Mouse (Mus musculus) intestine, postnatal 0 days (tissue): ENCODE results near the gene Gm42715. TPM values are rescaled to one million over a fixed set of nuclear protein-coding genes. Genes with fewer than 3 reads are reported as not detected.

Source experiments
- ATAC-seq: fragments of 200-750 bp; cut with Nextera tagmentation; 2 replicates; pipeline ENCODE4 v1.8.0; 2017; ENCODE audit warnings: mild to moderate bottlenecking, moderate TSS enrichment, moderate library complexity
- H3K27ac ChIP-seq: fragments of 300-500 bp; sonication (generic); 2 replicates; pipeline ENCODE4 v1.5.1; 2014; ENCODE audit warnings: mild to moderate bottlenecking, low read depth, low read length, moderate library complexity
- H3K27me3 ChIP-seq: fragments of 300-500 bp; sonication (generic); replicated peaks from 2 replicates; pipeline ENCODE4 v1.6.1; 2014; ENCODE audit warnings: low read length, mixed read lengths; ENCODE audit not compliant: control insufficient read depth, insufficient read depth
- H3K36me3 ChIP-seq: fragments of 300-500 bp; sonication (generic); 2 replicates; pipeline ENCODE4 v1.6.1; 2014; ENCODE audit warnings: mild to moderate bottlenecking, moderate library complexity; ENCODE audit not compliant: control insufficient read depth, insufficient read depth
- H3K4me1 ChIP-seq: fragments of 300-500 bp; sonication (generic); replicated peaks from 2 replicates; pipeline ENCODE4 v1.6.1; 2014; ENCODE audit warnings: antibody characterized with exemption, low read length, mixed read lengths; ENCODE audit not compliant: control insufficient read depth, insufficient read depth
- H3K4me2 ChIP-seq: fragments of 300-500 bp; sonication (generic); replicated peaks from 2 replicates; pipeline ENCODE4 v1.6.1; 2014; ENCODE audit warnings: low read depth, mild to moderate bottlenecking, moderate library complexity
- H3K4me3 ChIP-seq: fragments of 300-500 bp; sonication (generic); 2 replicates; pipeline ENCODE4 v1.5.1; 2014; ENCODE audit warnings: low read depth, low read length
- H3K9ac ChIP-seq: fragments of 300-500 bp; sonication (generic); 2 replicates; pipeline ENCODE4 v1.6.1; 2014; ENCODE audit warnings: mild to moderate bottlenecking, low read depth, low read length
- H3K9me3 ChIP-seq: fragments of 300-500 bp; sonication (generic); 2 replicates; pipeline ENCODE4 v1.6.1; 2016; ENCODE audit warnings: mixed run types; ENCODE audit not compliant: control insufficient read depth
- CTCF ChIP-seq: sonication (generic); IDR thresholded peaks from 2 replicates; pipeline ENCODE4 v1.5.1; 2016; ENCODE audit warnings: low read depth, mild to moderate bottlenecking, control low read depth, antibody characterized with exemption, moderate library complexity
- WGBS: fragments of 180-500 bp; shearing (Covaris S2); extraction: QIAGEN DNeasy Blood & Tissue Kit; methylation state at CpG from one replicate; pipeline ENCODE4 v1.1.7; 2014; 5-methylcytosine and 5-hydroxymethylcytosine counted together
- polyA plus RNA-seq: library from polyadenylated mRNA; unstranded; fragments of >200 nt; fragmentation: Nextera tagmentation; extraction: Ambion mirVana; gene quantifications from 2 replicates; pipeline ENCODE4 v1.2.1, GENCODE M21; 2015

Gene Gm42715
- polyA plus RNA-seq, 1 experiment from 2014 or later: 5.0 TPM

DNA sequence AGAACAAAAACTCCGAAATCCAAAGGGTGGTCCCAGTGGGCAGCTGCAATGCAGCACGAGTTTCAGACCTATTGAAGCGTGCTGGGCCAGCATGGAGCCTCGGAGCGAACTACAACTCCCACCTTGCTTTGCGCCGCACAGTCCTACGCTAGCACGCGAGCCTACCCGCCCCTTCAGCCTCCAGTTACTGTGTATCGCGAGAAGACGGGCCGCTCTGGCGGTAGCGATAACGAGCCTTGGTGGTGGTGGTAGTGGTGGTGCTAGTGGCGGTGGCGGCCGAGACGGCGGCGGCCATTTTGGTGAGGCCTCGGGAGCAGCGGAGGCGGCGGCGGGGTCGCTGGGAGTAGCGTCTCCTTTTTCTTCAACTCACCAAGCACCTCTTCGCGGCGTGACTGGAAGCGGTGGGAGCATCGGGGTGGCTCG lies 7.6 kb upstream of the Gm42715 start, which contains the start of gene Srcap:
Gene Srcap, plus strand, starts transcription at position 176 of the 423 bp plus-strand sequence.
- Histone ChIP-seq H3K9me3 (no peaks in the 10 kb centered on the region), H3K27ac (peak within 1 kb of the TSS; percentile 99), H3K4me2 (peak within 1 kb of the TSS; percentile 69), H3K4me3 (peak within 1 kb of the TSS; percentile 78), H3K4me1 (no peaks in the 10 kb centered on the region), H3K9ac (peak within 1 kb of the TSS; percentile 94), H3K27me3 (no peaks in the 10 kb centered on the region), H3K36me3 (peaks cover 15% of the 10 kb centered on the region)
- TF ChIP-seq CTCF: no peak
- peak; percentile 93 for ATAC-seq
- WGBS: under 1% methylated on average over 37 of the region's 37 CpGs

DNA sequence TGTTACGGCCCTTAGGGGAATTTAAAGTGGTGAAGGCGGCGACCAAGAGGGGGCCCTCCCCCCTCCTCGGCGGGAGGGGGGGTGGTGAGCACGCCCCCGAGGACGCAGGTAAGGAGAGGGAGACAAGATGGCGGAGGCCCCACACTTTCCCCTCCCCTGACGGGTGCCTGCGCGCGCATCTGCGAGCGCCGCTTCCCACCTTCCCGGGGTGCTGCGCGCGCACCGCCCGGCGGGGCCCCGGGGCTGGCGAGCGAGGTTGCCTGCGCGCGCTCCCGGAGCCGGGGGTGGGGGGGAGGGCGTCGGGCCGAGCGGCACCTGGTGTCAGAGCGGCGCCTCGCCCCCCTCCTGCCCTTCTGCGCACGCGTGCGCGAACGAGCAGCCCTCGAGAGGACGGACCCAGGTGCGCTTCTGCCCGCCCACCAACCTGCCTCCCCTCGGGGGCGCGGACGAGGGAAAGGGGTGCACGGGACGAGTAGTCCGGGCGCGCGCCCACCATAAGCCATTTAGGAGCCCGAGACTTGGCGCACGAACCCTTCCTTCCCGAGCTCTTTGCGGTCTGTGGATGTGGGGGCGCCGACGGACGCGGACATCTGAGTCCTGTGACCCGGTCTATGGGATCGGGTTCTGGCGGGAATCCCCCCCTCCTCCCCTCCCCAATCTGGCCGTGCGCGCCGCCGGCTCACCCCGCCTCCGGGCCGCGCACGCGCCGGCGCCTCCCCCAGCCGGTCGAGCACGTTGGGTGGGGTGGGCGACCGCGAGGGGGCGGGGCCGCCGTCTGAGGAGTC lies 7.0 kb upstream of the Gm42715 start:
- under 1% methylated on average over 56 of the region's 93 CpGs for WGBS
- Histone ChIP-seq H3K27me3 (no peaks in the 10 kb centered on the region), H3K4me3 (peak overlapping the region; percentile 78), H3K36me3 (peaks cover 21% of the 10 kb centered on the region), H3K4me2 (peak overlapping the region; percentile 69), H3K9ac (peak overlapping the region; percentile 94), H3K27ac (peak overlapping the region; percentile 99), H3K9me3 (no peaks in the 10 kb centered on the region), H3K4me1 (no peaks in the 10 kb centered on the region)
- TF ChIP-seq CTCF: no peak
- peak; percentile 84 for ATAC-seq

- H3K27ac ChIP-seq: peak overlapping the region; percentile 99
- 0 out of 2 replicates have a peak, but pooled peaks have one; percentile 12 for TF ChIP-seq CTCF
- H3K9me3 ChIP-seq: no peaks in the 10 kb centered on the region
- peak; percentile 55 for ATAC-seq
- no peaks in the 10 kb centered on the region for H3K4me1 ChIP-seq
- H3K4me2 ChIP-seq: peak overlapping the region; percentile 69
- H3K9ac ChIP-seq: peak overlapping the region; percentile 94
- peak overlapping the region; percentile 78 for H3K4me3 ChIP-seq
- WGBS: 9% methylated on average over 8 of the region's 8 CpGs
- no peaks in the 10 kb centered on the region for H3K27me3 ChIP-seq
- H3K36me3 ChIP-seq: peaks cover 26% of the 10 kb centered on the region
Observed at GRCm38 (mm10) chr7:127513016-127513390, 6.4 kb upstream of the Gm42715 start.

GRCm38 (mm10) chr7:127513781-127514180 lies 5.6 kb upstream of the Gm42715 start:
- Histone ChIP-seq H3K9ac (no peak overlapping the region), H3K4me2 (peak overlapping the region; percentile 69), H3K4me1 (no peaks in the 10 kb centered on the region), H3K27ac (peak overlapping the region; percentile 99), H3K4me3 (peak overlapping the region; percentile 78), H3K36me3 (peaks cover 32% of the 10 kb centered on the region), H3K9me3 (no peaks in the 10 kb centered on the region), H3K27me3 (no peaks in the 10 kb centered on the region)
- TF ChIP-seq CTCF: no peak
- no peak for ATAC-seq
- 46% methylated on average over 3 of the region's 3 CpGs for WGBS

- Histone ChIP-seq H3K27me3 (no peaks in the 10 kb centered on the region), H3K4me2 (no peak overlapping the region), H3K4me1 (no peaks in the 10 kb centered on the region), H3K36me3 (peaks cover 46% of the 10 kb centered on the region), H3K9ac (no peak overlapping the region), H3K27ac (no peak overlapping the region), H3K9me3 (no peaks in the 10 kb centered on the region), H3K4me3 (no peak overlapping the region)
- WGBS: 93% methylated on average over 7 of the region's 7 CpGs
- TF ChIP-seq CTCF: no peak
- ATAC-seq: no peak
Observed at GRCm38 (mm10) chr7:127515846-127516245, 3.5 kb upstream of the Gm42715 start.

GRCm38 (mm10) chr7:127516344-127516743 lies 3.0 kb upstream of the Gm42715 start:
- H3K36me3 ChIP-seq: peaks cover 51% of the 10 kb centered on the region
- no peak overlapping the region for H3K27ac ChIP-seq
- no peak overlapping the region for H3K4me3 ChIP-seq
- H3K9me3 ChIP-seq: no peaks in the 10 kb centered on the region
- no peak overlapping the region for H3K4me2 ChIP-seq
- no peak overlapping the region for H3K9ac ChIP-seq
- no peak for TF ChIP-seq CTCF
- H3K4me1 ChIP-seq: no peaks in the 10 kb centered on the region
- no peak for ATAC-seq
- WGBS: 91% methylated on average over 6 of the region's 7 CpGs
- H3K27me3 ChIP-seq: no peaks in the 10 kb centered on the region
